Mouse (Mus musculus) embryonic facial prominence, embryonic 11.5 days (tissue): ENCODE results near the gene Cdh13. TPM values are rescaled to one million over a fixed set of nuclear protein-coding genes. Genes with fewer than 3 reads are reported as not detected.

Experiments
- ATAC-seq: fragments of 200-750 bp; cut with Nextera tagmentation; replicated peaks from 2 replicates; pipeline ENCODE4 v1.8.0; 2017; ENCODE audit warnings: low read depth; ENCODE audit not compliant: insufficient number of reproducible peaks, low FRiP score, low TSS enrichment
- DNase-seq: peaks from one replicate; pipeline ENCODE4 v3.0.0-alpha.2; 2015; ENCODE audit warnings: low spot score
- H3K27ac ChIP-seq: fragments of 300-500 bp; sonication (generic); replicated peaks from 2 replicates; pipeline ENCODE4 v1.5.1; 2014; ENCODE audit warnings: mild to moderate bottlenecking, low read depth, low read length, control low read depth
- H3K27me3 ChIP-seq: fragments of 300-500 bp; sonication (generic); 2 replicates; pipeline ENCODE4 v1.6.1; 2014; ENCODE audit warnings: mild to moderate bottlenecking, low read length, moderate library complexity, mixed read lengths; ENCODE audit not compliant: control insufficient read depth, insufficient read depth
- H3K36me3 ChIP-seq: fragments of 300-500 bp; sonication (generic); replicated peaks from 2 replicates; pipeline ENCODE4 v1.6.1; 2014; ENCODE audit warnings: low read depth, mild to moderate bottlenecking, low read length, moderate library complexity, mixed read lengths; ENCODE audit not compliant: control insufficient read depth, insufficient read depth
- H3K4me1 ChIP-seq: fragments of 300-500 bp; sonication (generic); 2 replicates; pipeline ENCODE4 v1.6.1; 2014; ENCODE audit warnings: low read length, mixed read lengths; ENCODE audit not compliant: control insufficient read depth, insufficient read depth
- H3K4me2 ChIP-seq: fragments of 300-500 bp; sonication (generic); 2 replicates; pipeline ENCODE4 v1.6.1; 2014; ENCODE audit warnings: low read depth, mild to moderate bottlenecking, control low read depth, low read length, moderate library complexity
- H3K4me3 ChIP-seq: fragments of 300-500 bp; sonication (generic); 2 replicates; pipeline ENCODE4 v1.5.1; 2014; ENCODE audit warnings: low read depth, low read length, control low read depth
- H3K9ac ChIP-seq: fragments of 300-500 bp; sonication (generic); replicated peaks from 2 replicates; pipeline ENCODE4 v1.6.1; 2014; ENCODE audit warnings: mild to moderate bottlenecking, control low read depth, low read length
- H3K9me3 ChIP-seq: fragments of 300-500 bp; sonication (generic); replicated peaks from 2 replicates; pipeline ENCODE4 v1.6.1; 2016; ENCODE audit warnings: mild to moderate bottlenecking, low read length, inconsistent platforms, mixed read lengths; ENCODE audit not compliant: control insufficient read depth
- WGBS: fragments of 180-500 bp; shearing (Covaris S2); extraction: QIAGEN DNeasy Blood & Tissue Kit; methylation state at CpG from one replicate; pipeline ENCODE4 v1.1.7; 2014; 5-methylcytosine and 5-hydroxymethylcytosine counted together
- polyA plus RNA-seq: library from polyadenylated mRNA; unstranded; fragments of >200 nt; fragmentation: Nextera tagmentation; extraction: Ambion mirVana; gene quantifications from 2 replicates; pipeline ENCODE4 v1.2.1, GENCODE M21; 2014

Cdh13 gene
- polyA plus RNA-seq, 1 experiment from 2014 or later, result 7.1 TPM

- no peaks in the 10 kb centered on the region for H3K4me1 ChIP-seq
- WGBS, result 73% methylated on average over 5 of the region's 5 CpGs
- DNase-seq (no peak), ATAC-seq (no peak)
- no peaks in the 10 kb centered on the region for H3K27me3 ChIP-seq
- H3K36me3 ChIP-seq, result no peaks in the 10 kb centered on the region
- no peaks in the 10 kb centered on the region for H3K9me3 ChIP-seq
- no peak overlapping the region for H3K9ac ChIP-seq
- H3K4me2 ChIP-seq, result no peak overlapping the region
- H3K4me3 ChIP-seq, result no peak overlapping the region
- H3K27ac ChIP-seq, result no peak overlapping the region
Measured at GRCm38 (mm10) chr8:118439857-118440256, 156.3 kb downstream of the Cdh13 start.

- H3K36me3 ChIP-seq, result no peaks in the 10 kb centered on the region
- WGBS, result 67% methylated on average over 3 of the region's 3 CpGs
Measured at GRCm38 (mm10) chr8:118443361-118443760, 159.8 kb downstream of the Cdh13 start.

GRCm38 (mm10) chr8:118444651-118445207, 161.2 kb downstream of the Cdh13 start:
- Histone ChIP-seq H3K4me1 (no peaks in the 10 kb centered on the region), H3K36me3 (no peaks in the 10 kb centered on the region), H3K4me2 (no peak overlapping the region), H3K27me3 (no peaks in the 10 kb centered on the region), H3K9ac (no peak overlapping the region), H3K9me3 (no peaks in the 10 kb centered on the region), H3K4me3 (no peak overlapping the region), H3K27ac (no peak overlapping the region)
- DNase-seq (no peak), ATAC-seq (no peak)
- WGBS, result 85% methylated on average over 8 of the region's 8 CpGs

More at GRCm38 (mm10) chr8:118443361-118443760, 159.8 kb downstream of the Cdh13 start:
- H3K9me3 ChIP-seq, result no peaks in the 10 kb centered on the region
- no peaks in the 10 kb centered on the region for H3K4me1 ChIP-seq
- no peak overlapping the region for H3K4me2 ChIP-seq
- DNase-seq, result no peak
- H3K4me3 ChIP-seq, result no peak overlapping the region
- H3K27me3 ChIP-seq, result no peaks in the 10 kb centered on the region
- no peak for ATAC-seq
- H3K9ac ChIP-seq, result no peak overlapping the region
- H3K27ac ChIP-seq, result no peak overlapping the region

- no peak for ATAC-seq
- H3K4me3 ChIP-seq, result no peak overlapping the region
- no peak overlapping the region for H3K4me2 ChIP-seq
- no peaks in the 10 kb centered on the region for H3K4me1 ChIP-seq
- H3K27me3 ChIP-seq, result no peaks in the 10 kb centered on the region
- no peak overlapping the region for H3K27ac ChIP-seq
- 92% methylated on average over 9 of the region's 9 CpGs for WGBS
- no peaks in the 10 kb centered on the region for H3K9me3 ChIP-seq
- H3K36me3 ChIP-seq, result no peaks in the 10 kb centered on the region
- H3K9ac ChIP-seq, result no peak overlapping the region
- DNase-seq, result no peak
Measured at GRCm38 (mm10) chr8:118446516-118446915, 163.0 kb downstream of the Cdh13 start.

GRCm38 (mm10) chr8:118448011-118448410, 164.5 kb downstream of the Cdh13 start:
- H3K9ac ChIP-seq, result no peak overlapping the region
- H3K4me2 ChIP-seq, result no peak overlapping the region
- ATAC-seq, result no peak
- no peaks in the 10 kb centered on the region for H3K4me1 ChIP-seq
- no peaks in the 10 kb centered on the region for H3K27me3 ChIP-seq
- H3K9me3 ChIP-seq, result no peaks in the 10 kb centered on the region
- no peaks in the 10 kb centered on the region for H3K36me3 ChIP-seq
- no peak overlapping the region for H3K27ac ChIP-seq
- WGBS, result 92% methylated on average over 6 of the region's 6 CpGs
- H3K4me3 ChIP-seq, result no peak overlapping the region
- DNase-seq, result no peak

GRCm38 (mm10) chr8:118452445-118453103, 169.0 kb downstream of the Cdh13 start:
- no peaks in the 10 kb centered on the region for H3K27me3 ChIP-seq
- H3K4me3 ChIP-seq, result no peak overlapping the region
- no peaks in the 10 kb centered on the region for H3K9me3 ChIP-seq
- no peak overlapping the region for H3K4me2 ChIP-seq
- H3K4me1 ChIP-seq, result no peaks in the 10 kb centered on the region
- DNase-seq, result no peak
- H3K27ac ChIP-seq, result no peak overlapping the region
- no peak overlapping the region for H3K9ac ChIP-seq
- WGBS, result 82% methylated on average over 11 of the region's 11 CpGs
- ATAC-seq, result no peak
- H3K36me3 ChIP-seq, result no peaks in the 10 kb centered on the region

GRCm38 (mm10) chr8:118455245-118455644, 171.7 kb downstream of the Cdh13 start:
- Histone ChIP-seq H3K4me3 (no peak overlapping the region), H3K9me3 (no peaks in the 10 kb centered on the region), H3K27me3 (no peaks in the 10 kb centered on the region), H3K9ac (no peak overlapping the region), H3K4me1 (no peaks in the 10 kb centered on the region), H3K27ac (no peak overlapping the region), H3K4me2 (no peak overlapping the region), H3K36me3 (no peaks in the 10 kb centered on the region)
- ATAC-seq, result no peak
- WGBS, result 81% methylated on average over 3 of the region's 3 CpGs
- DNase-seq, result no peak

GRCm38 (mm10) chr8:118465330-118465948, 181.9 kb downstream of the Cdh13 start:
- WGBS, result 93% methylated on average over 3 of the region's 3 CpGs
- no peaks in the 10 kb centered on the region for H3K36me3 ChIP-seq
- no peak overlapping the region for H3K27ac ChIP-seq
- H3K9ac ChIP-seq, result no peak overlapping the region
- no peaks in the 10 kb centered on the region for H3K9me3 ChIP-seq
- no peak for DNase-seq
- H3K4me3 ChIP-seq, result no peak overlapping the region
- no peak for ATAC-seq
- H3K27me3 ChIP-seq, result no peaks in the 10 kb centered on the region
- no peaks in the 10 kb centered on the region for H3K4me1 ChIP-seq
- H3K4me2 ChIP-seq, result no peak overlapping the region
